Mouse (Mus musculus) embryonic facial prominence, embryonic 14.5 days (tissue): ENCODE measurements around the gene Zcchc24. TPM values are rescaled to one million over a fixed set of nuclear protein-coding genes. Genes with fewer than 3 reads are reported as not detected.

Experiments used
- ATAC-seq: fragments of 200-750 bp; cut with Nextera tagmentation; 2 replicates; pipeline ENCODE4 v1.8.0; 2017; ENCODE audit warnings: low read depth, moderate number of reproducible peaks, moderate TSS enrichment
- DNase-seq: peaks from one replicate; pipeline ENCODE4 v3.0.0-alpha.2; 2015; ENCODE audit warnings: low spot score
- H3K27ac ChIP-seq: fragments of 300-500 bp; sonication (generic); replicated peaks from 2 replicates; pipeline ENCODE4 v1.5.1; 2014; ENCODE audit warnings: low read depth, mild to moderate bottlenecking, low read length, moderate library complexity
- H3K27me3 ChIP-seq: fragments of 300-500 bp; sonication (generic); replicated peaks from 2 replicates; pipeline ENCODE4 v1.6.1; 2014; ENCODE audit warnings: low read length; ENCODE audit not compliant: control insufficient read depth, insufficient read depth
- H3K36me3 ChIP-seq: fragments of 300-500 bp; sonication (generic); 2 replicates; pipeline ENCODE4 v1.6.1; 2014; ENCODE audit warnings: low read length, mixed read lengths; ENCODE audit not compliant: control insufficient read depth, insufficient read depth
- H3K4me1 ChIP-seq: fragments of 300-500 bp; sonication (generic); 2 replicates; pipeline ENCODE4 v1.6.1; 2014; ENCODE audit warnings: antibody characterized with exemption, low read length; ENCODE audit not compliant: control insufficient read depth, insufficient read depth
- H3K4me2 ChIP-seq: fragments of 300-500 bp; sonication (generic); 2 replicates; pipeline ENCODE4 v1.6.1; 2014; ENCODE audit warnings: low read depth, mild to moderate bottlenecking, low read length, moderate library complexity, mixed read lengths
- H3K4me3 ChIP-seq: fragments of 300-500 bp; sonication (generic); 2 replicates; pipeline ENCODE4 v1.5.1; 2014; ENCODE audit warnings: low read depth, mild to moderate bottlenecking, low read length
- H3K9ac ChIP-seq: fragments of 300-500 bp; sonication (generic); 2 replicates; pipeline ENCODE4 v1.6.1; 2014; ENCODE audit warnings: low read depth, mild to moderate bottlenecking, low read length, moderate library complexity, mixed read lengths
- H3K9me3 ChIP-seq: fragments of 300-500 bp; sonication (generic); 2 replicates; pipeline ENCODE4 v1.6.1; 2016; ENCODE audit warnings: low read length; ENCODE audit not compliant: control insufficient read depth
- WGBS: fragments of 180-500 bp; shearing (Covaris S2); extraction: QIAGEN DNeasy Blood & Tissue Kit; methylation state at CpG from one replicate; pipeline ENCODE4 v1.1.7; 2014; 5-methylcytosine and 5-hydroxymethylcytosine counted together
- polyA plus RNA-seq: library from polyadenylated mRNA; unstranded; fragments of >200 nt; fragmentation: Nextera tagmentation; extraction: Ambion mirVana; gene quantifications from 2 replicates; pipeline ENCODE4 v1.2.1, GENCODE M21; 2014

The Zcchc24 gene
- polyA plus RNA-seq, 1 experiment from 2014 or later: 45.6 TPM

DNA sequence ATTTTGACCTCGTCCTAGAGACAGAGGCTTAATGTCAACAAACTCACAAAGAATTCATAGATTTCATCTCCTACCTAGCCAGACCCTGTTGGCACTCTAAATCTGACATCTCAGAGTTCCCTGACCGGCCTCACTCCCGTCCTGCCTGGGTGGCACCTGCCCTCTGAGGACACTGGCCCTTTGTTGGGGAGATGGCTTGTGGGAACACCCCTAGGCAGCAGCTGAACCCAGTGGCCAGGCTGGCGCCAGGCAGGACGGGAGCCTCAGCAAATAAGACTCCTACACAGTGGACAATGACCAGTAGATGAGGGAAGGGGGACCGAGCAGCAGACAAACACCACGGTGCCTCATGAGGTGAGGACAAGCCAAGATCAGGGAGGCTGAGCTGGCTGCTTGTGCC, 89.2 kb downstream of the Zcchc24 start:
- no peak overlapping the region for H3K27ac ChIP-seq
- DNase-seq: no peak
- WGBS: 40% methylated on average over 7 of the region's 7 CpGs
- H3K4me2 ChIP-seq: no peak overlapping the region
- no peaks in the 10 kb centered on the region for H3K4me1 ChIP-seq
- no peak for ATAC-seq
- H3K9me3 ChIP-seq: no peaks in the 10 kb centered on the region
- no peaks in the 10 kb centered on the region for H3K36me3 ChIP-seq
- H3K9ac ChIP-seq: no peak overlapping the region
- no peak overlapping the region for H3K4me3 ChIP-seq
- no peaks in the 10 kb centered on the region for H3K27me3 ChIP-seq

DNA sequence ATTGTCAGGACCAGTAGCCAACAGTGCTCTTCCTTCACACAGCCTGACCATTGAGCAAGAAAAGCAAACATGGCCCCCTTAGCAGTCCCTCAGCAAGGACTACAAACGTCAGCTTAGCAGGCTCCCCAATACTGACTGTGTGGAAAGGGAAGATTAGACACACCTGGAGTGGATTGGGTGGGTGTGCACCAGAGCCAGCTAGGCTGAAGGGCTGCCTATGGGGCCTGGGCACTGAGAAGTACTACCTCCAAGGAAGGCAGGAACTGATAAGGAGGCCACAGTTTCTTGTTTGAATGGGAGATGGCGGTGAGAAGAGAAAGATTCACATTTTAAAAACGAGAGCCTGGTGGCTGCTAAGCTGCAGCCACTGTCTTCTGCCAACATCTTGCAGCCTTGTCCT, 101.3 kb downstream of the Zcchc24 start:
- H3K4me1 ChIP-seq: no peaks in the 10 kb centered on the region
- no peaks in the 10 kb centered on the region for H3K27me3 ChIP-seq
- DNase-seq (no peak), ATAC-seq (no peak)
- peaks cover 46% of the 10 kb centered on the region for H3K36me3 ChIP-seq
- H3K9me3 ChIP-seq: no peaks in the 10 kb centered on the region
- no peak overlapping the region for H3K4me3 ChIP-seq
- H3K27ac ChIP-seq: no peak overlapping the region
- H3K9ac ChIP-seq: no peak overlapping the region
- no peak overlapping the region for H3K4me2 ChIP-seq
- WGBS: 77% methylated on average over 3 of the region's 3 CpGs

GRCm38 (mm10) chr14:25666668-25667376, 102.0 kb downstream of the Zcchc24 start:
- Histone ChIP-seq H3K36me3 (peaks cover 54% of the 10 kb centered on the region), H3K9ac (no peak overlapping the region), H3K4me2 (no peak overlapping the region), H3K27ac (no peak overlapping the region), H3K4me1 (no peaks in the 10 kb centered on the region), H3K27me3 (no peaks in the 10 kb centered on the region), H3K9me3 (no peaks in the 10 kb centered on the region), H3K4me3 (no peak overlapping the region)
- ATAC-seq (no peak), DNase-seq (no peak)
- 100% methylated on average over 2 of the region's 2 CpGs for WGBS

DNA sequence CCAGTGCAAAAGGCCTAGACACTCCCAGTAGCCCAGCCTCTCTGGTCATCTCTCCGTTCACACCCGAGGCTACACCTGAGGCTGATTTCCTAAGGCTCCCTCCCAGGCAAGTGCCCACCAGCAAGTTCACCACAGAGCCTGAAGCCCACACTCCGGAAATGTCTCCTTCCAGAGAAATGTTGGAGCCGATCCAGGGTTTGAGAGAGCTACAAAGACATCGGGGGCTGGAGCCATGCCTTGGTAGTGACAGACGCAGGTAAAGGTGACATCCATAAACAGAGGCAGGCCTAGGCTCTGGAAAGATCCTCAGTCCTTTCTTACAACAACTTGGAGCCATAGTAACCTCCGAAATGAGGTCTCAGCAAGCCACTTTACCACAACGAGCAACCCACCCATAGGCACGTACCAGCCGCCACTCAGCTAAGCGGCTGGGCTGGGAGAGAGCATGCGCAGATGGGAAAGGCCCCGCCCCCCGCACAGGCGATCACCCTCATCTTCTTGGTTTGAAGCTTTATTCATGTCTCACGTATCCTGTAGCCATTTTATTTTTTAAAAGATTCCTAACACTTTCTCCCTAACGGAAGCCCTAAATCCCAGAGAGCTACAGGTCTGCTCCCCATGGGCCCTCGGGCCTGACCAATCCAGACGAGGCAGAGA, 103.4 kb downstream of the Zcchc24 start:
- Histone ChIP-seq H3K4me1 (no peaks in the 10 kb centered on the region), H3K4me2 (no peak overlapping the region)

DNA sequence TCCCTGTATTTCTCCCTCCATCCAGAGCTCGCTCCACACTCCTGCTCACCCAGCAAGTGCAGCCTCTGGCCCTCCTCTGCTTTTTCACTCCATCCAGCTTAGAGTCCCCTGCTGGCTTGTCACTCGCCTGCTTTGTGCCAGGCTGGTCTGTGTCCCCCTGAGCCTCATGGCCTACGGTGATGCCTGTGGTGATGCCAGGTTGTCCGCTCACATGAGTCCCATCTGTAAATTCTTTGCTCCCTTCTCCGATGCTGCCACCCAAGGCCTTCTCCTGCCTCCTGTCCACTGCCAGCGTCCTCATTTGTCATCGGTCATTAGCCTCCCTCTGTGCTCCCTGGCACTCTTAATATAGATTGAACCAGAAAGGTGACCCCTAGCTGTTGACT, 104.5 kb downstream of the Zcchc24 start:
- Histone ChIP-seq H3K4me3 (no peak overlapping the region), H3K4me2 (no peak overlapping the region), H3K36me3 (peaks cover 78% of the 10 kb centered on the region), H3K4me1 (no peaks in the 10 kb centered on the region), H3K9ac (no peak overlapping the region), H3K27me3 (no peaks in the 10 kb centered on the region), H3K9me3 (no peaks in the 10 kb centered on the region), H3K27ac (no peak overlapping the region)
- ATAC-seq: no peak
- WGBS: 84% methylated on average over 7 of the region's 7 CpGs
- DNase-seq: no peak

More for the DNA sequence above, 103.4 kb downstream of the Zcchc24 start:
- no peak overlapping the region for H3K4me3 ChIP-seq
- DNase-seq (no peak), ATAC-seq (no peak)
- H3K9me3 ChIP-seq: no peaks in the 10 kb centered on the region
- 74% methylated on average over 19 of the region's 19 CpGs for WGBS
- H3K27me3 ChIP-seq: no peaks in the 10 kb centered on the region
- H3K9ac ChIP-seq: no peak overlapping the region
- H3K27ac ChIP-seq: no peak overlapping the region
- H3K36me3 ChIP-seq: peaks cover 68% of the 10 kb centered on the region

DNA sequence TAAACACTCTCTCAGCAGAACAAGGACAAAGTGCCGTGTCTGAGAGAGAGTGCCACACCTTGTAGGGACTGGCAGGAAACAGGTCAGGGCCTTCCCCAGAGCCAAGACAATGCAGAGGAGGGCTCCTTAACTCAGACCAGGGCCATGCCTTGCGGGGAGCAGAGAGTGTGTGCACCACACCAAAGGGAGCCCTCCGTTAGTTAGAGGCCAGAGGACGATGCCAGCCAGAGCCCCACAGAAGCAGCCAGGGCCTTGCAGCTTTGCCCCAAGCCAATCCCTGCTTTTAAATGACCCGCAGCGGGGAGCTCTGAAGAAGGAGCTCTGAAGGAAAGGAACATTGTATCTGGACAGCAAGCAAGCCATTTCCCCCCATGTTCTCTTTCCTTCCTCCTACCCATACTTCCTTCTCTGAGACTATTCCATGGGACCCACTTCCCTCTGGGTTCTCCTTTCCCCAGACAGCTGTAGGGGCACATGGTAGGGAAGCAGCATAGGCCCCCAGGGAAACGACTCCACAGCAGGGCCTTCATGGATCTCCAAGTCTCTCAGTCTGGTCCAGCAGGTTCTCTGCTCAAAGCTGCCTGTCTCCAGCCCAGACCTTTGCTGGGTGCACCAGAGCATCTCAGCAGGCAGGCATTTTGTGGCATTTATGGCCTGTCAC, 105.1 kb downstream of the Zcchc24 start:
- Histone ChIP-seq H3K27me3 (no peaks in the 10 kb centered on the region), H3K27ac (no peak overlapping the region)
- 78% methylated on average over 7 of the region's 7 CpGs for WGBS

More for the DNA sequence above, 105.1 kb downstream of the Zcchc24 start:
- Histone ChIP-seq H3K9ac (no peak overlapping the region), H3K36me3 (peaks cover 80% of the 10 kb centered on the region), H3K4me1 (no peaks in the 10 kb centered on the region), H3K4me2 (no peak overlapping the region), H3K4me3 (no peak overlapping the region), H3K9me3 (no peaks in the 10 kb centered on the region)
- DNase-seq: no peak
- ATAC-seq: no peak

Other genes with a start within 250 kb of the Zcchc24 start
- gene Ppif, start 74.9 kb downstream of the Zcchc24 start, polyA plus RNA-seq: 27.3 and 28.4 TPM in 2 replicates
- gene Anxa11, start 73.1 kb upstream of the Zcchc24 start, polyA plus RNA-seq: 27.6 and 30.2 TPM in 2 replicates
- gene Plac9a, start 134.1 kb upstream of the Zcchc24 start, polyA plus RNA-seq: 0.62 TPM in 1 of 2 replicates, not detected in the other
- 2.6 and 5.5 TPM in 2 replicates for gene Tmem254a, start 158.6 kb upstream of the Zcchc24 start, polyA plus RNA-seq
- gene Cphx1, start 169.3 kb upstream of the Zcchc24 start, polyA plus RNA-seq: not detected in 2 replicates
- 1.1 and 1.6 TPM in 2 replicates for gene Duxbl1, start 209.5 kb upstream of the Zcchc24 start, polyA plus RNA-seq